Mouse (Mus musculus) heart, postnatal 36 days (tissue): Measurements from ENCODE around the gene Tsen54. TPM values are rescaled to one million over a fixed set of nuclear protein-coding genes. Genes with fewer than 3 reads are reported as not detected.

ENCODE experiments used
- DNase-seq, 2 experiments: peaks; one replicate each; pipeline ENCODE4 v3.0.0; 2021 to 2022
- intact Hi-C: fragments of 180-260 bp; cut with DNase I; formaldehyde crosslinking; loops from one replicate; pipeline ENCODE4 v1.15.1; 2025
- total RNA-seq, 2 experiments: library from RNA; stranded (reverse); gene quantifications; 2 replicates each; pipeline ENCODE4 v1.2.3; 2021

The Tsen54 gene
- total RNA-seq, 2 experiments from 2014 or later: 8.7 to 9.7 TPM

- intact Hi-C loops: loop anchor here (2.0 kb wide), 1 partner anchor 34 kb away; the partner anchor contains the start of gene Myo15b
- DNase-seq: no peak
Measured at GRCm38 (mm10) chr11:115824813-115825212, 10.3 kb downstream of the Tsen54 start.

GRCm38 (mm10) chr11:115826487-115826886 is 12.0 kb downstream of the Tsen54 start:
- intact Hi-C loops: no loop called here
- DNase-seq: no peak

- intact Hi-C loops: no loop called here
- DNase-seq: no peak
Measured at GRCm38 (mm10) chr11:115827624-115828023, 13.1 kb downstream of the Tsen54 start.

GRCm38 (mm10) chr11:115829036-115829435 is 14.5 kb downstream of the Tsen54 start:
- DNase-seq: no peak
- intact Hi-C loops: no loop called here

GRCm38 (mm10) chr11:115830550-115831325 is 16.2 kb downstream of the Tsen54 start:
- DNase-seq: no peak
- intact Hi-C loops: no loop called here

GRCm38 (mm10) chr11:115831518-115831917 is 17.0 kb downstream of the Tsen54 start:
- intact Hi-C loops: no loop called here
- no peak for DNase-seq

GRCm38 (mm10) chr11:115832064-115832463 is 17.5 kb downstream of the Tsen54 start:
- intact Hi-C loops: no loop called here
- DNase-seq: no peak

GRCm38 (mm10) chr11:115832523-115832922 is 18.0 kb downstream of the Tsen54 start:
- intact Hi-C loops: no loop called here
- peak in 1 of 2 experiments; percentile 23 for DNase-seq

GRCm38 (mm10) chr11:115833021-115833513 is 18.5 kb downstream of the Tsen54 start:
- intact Hi-C loops: no loop called here

GRCm38 (mm10) chr11:115834033-115834432 is 19.5 kb downstream of the Tsen54 start:
- DNase-seq: no peak
- intact Hi-C loops: no loop called here

More at GRCm38 (mm10) chr11:115833021-115833513, 18.5 kb downstream of the Tsen54 start:
- no peak for DNase-seq

- DNase-seq: no peak
Measured at GRCm38 (mm10) chr11:115836656-115837395, 22.3 kb downstream of the Tsen54 start.

GRCm38 (mm10) chr11:115837606-115838345 is 23.3 kb downstream of the Tsen54 start:
- intact Hi-C loops: no loop called here
- DNase-seq: no peak

More at GRCm38 (mm10) chr11:115836656-115837395, 22.3 kb downstream of the Tsen54 start:
- intact Hi-C loops: no loop called here

GRCm38 (mm10) chr11:115838895-115839311 is 24.4 kb downstream of the Tsen54 start:
- intact Hi-C loops: no loop called here
- DNase-seq: no peak

- intact Hi-C loops: no loop called here
- DNase-seq: no peak
Measured at GRCm38 (mm10) chr11:115839732-115840131, 25.2 kb downstream of the Tsen54 start.

- intact Hi-C loops: no loop called here
Measured at GRCm38 (mm10) chr11:115841044-115841443, 26.5 kb downstream of the Tsen54 start.

GRCm38 (mm10) chr11:115841961-115842550 is 27.5 kb downstream of the Tsen54 start:
- intact Hi-C loops: no loop called here
- peak; percentile 53 to 61 for DNase-seq

More at GRCm38 (mm10) chr11:115841044-115841443, 26.5 kb downstream of the Tsen54 start:
- DNase-seq: no peak

GRCm38 (mm10) chr11:115843141-115843890 is 28.8 kb downstream of the Tsen54 start:
- intact Hi-C loops: no loop called here
- no peak for DNase-seq

- no peak for DNase-seq
- intact Hi-C loops: no loop called here
Measured at GRCm38 (mm10) chr11:115843891-115844239, 29.3 kb downstream of the Tsen54 start.

GRCm38 (mm10) chr11:115844240-115844639 is 29.7 kb downstream of the Tsen54 start:
- no peak for DNase-seq
- intact Hi-C loops: no loop called here

- intact Hi-C loops: no loop called here
- DNase-seq: no peak
Measured at GRCm38 (mm10) chr11:115845819-115846218, 31.3 kb downstream of the Tsen54 start.
